Mouse (Mus musculus) T-helper 17 cell (primary cell): Measurements from ENCODE around the gene Cpt1a.

Experiments
- in situ Hi-C, 2 experiments: fragments of 300-600 bp; cut with MboI, MseI; formaldehyde crosslinking; loops; 1 replicate in 1 of 2; 2 replicates in 1 of 2; pipeline ENCODE4 v1.15.1; 2025; ENCODE audit warnings: high pct_unique_total_duplicates in 2 of 2

Cpt1a gene

DNA sequence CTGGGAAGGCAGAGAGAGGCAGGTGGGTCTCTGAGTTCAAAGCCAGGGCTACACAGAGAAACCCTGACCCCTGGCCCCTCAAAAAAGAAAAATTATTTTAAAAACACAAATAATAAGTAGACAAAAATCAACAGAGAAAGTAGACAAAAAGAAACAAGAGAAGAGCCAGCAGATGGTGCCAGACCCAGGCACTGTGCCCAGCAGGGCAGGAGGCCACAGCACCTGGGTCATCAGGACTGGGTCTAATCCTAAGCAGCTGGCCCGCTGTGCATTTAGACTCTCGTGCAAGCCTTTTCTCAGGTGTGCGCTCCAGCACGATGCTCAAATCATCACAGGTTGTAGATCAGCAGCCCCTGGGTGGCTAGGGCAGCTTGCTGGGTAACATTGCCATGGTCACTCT lies 41.4 kb downstream of the Cpt1a start:
- in situ Hi-C loops: no loop called here

DNA sequence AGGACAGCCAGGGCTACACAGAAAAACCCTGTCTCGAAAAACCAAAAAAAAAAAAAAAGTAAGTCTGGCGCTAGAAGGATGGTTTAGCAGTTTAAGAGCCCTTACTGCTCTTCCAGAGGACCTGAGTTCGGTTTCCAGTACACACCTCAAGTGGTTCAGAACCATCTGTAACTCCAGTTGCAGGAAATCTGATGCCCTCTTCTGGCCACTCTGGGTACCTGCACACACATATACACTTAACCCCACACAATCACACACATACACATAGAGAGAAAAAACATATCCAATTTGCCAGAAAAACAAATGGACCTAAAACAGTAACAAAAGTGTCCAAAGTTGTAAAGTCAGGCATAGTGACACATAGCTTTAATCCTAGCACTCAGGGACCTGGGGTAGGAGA lies 43.0 kb downstream of the Cpt1a start:
- in situ Hi-C loops: no loop called here

DNA sequence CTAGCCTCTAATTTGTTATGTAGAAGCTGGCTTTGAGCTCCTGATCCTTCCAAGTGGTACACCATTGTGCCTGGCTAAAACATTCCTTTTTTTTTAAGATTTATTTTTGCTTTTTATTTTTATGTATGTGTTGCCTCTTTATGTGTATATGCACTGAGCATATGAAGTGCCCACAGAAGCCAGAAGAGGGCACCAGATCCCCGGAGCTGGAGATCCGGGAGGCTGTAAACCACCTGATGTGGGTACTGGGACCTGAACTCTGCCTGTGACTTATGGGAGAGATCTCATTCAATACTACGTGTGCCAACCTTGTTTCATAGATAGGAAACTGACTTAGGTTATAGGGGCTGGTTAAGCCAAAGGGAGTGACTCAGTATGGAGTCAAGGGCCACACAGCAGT lies 46.1 kb downstream of the Cpt1a start:
- in situ Hi-C loops: no loop called here

DNA sequence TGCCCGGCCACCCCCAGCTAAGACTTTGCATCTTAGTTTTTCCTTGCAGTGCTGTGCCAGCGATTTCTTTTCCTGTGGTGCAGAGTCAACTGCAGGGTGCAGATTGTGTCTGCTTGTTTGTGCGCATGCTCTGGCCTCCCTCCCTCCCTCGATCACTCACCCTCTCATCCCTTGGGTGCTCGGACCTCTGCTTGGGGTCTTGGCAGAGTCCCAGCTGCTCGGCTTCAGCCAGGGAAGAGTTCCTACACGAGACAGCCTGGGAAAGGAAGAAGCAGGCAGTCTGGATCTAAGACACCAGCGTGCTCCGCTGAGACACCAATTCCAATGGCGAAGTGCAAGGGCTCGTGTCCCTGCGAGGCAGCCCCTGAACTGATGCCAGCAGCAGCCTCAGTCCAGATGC lies 51.2 kb downstream of the Cpt1a start:
- in situ Hi-C loops: no loop called here

DNA sequence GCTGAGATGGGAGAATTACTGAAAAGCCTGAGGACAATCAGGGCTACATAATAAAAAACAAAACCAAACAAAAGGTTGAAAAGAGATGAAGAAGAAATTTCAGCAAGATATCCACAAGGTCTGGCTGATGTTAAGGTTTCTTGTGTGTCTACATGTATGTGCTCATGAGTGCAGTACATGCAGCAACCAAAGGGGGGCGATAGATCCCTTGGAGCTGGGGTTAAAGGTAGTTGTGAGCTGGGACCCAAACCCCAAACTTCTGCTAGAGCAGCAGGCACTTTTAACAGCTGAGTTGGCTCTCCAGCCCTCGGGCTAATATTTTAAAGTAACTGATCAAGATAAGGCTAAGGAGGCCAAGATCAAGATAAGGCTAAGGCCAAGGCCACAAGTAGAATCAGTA lies 51.9 kb downstream of the Cpt1a start:
- in situ Hi-C loops: no loop called here

DNA sequence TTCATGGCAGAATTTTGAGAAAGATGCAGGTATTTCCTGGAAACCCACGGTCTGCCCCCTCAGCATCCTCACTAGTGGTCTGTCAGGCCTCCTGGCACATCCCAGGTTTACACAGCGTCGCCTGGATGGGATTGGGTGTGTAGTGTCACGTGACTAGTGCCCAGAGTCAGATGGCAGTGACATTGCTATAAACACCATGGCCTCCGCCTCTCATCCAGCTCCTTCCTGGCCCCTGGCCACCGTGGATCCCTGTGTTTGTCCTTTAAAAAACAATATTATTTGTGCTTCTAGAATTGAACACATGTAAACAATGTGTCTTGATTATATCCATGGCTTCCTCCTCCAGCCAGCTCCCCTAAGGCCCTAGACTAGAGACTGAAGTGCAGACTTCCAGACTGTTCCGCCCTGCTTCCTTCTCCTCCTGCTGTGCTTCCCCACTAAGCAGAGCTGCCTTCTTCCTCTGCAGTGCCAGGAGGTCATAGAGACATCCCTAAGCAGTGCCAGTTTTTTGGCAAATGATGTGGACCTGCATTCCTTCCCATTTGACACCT lies 53.9 kb downstream of the Cpt1a start:
- in situ Hi-C loops: no loop called here

DNA sequence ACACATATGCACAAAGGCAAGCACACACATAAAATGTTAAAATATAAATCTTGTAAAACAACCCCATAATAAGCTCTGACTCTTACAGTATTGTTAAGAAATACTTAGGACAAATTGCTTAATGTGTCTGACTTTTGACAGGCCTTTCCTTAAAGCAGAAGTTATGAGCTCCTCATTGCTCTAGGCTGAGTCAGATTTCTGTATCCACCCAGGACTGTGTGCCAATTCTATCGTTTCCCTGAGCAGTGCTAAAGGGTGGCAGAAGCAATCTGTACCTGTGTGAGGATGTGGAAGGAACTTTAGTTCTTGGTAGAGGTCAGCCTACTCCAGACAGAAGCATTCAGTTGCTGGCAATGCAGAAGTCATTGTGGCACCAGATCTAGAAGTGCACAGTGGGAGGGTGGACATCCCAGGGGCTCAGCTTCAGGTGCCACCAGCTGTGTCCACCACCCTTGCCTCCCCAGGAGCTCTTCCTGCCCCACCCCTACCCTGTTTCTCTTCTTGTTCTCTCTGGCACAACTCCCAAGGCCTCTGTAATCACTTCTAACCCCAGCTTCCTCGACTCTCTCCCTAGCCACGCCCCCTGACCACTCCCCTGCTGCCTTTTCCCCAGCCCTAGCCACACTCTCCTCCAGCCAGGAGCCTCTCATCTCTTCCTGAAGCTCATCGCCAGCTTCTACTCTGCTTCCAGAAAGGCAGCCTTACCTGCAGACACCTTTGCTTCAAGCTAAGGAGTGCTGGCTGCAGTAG lies 55.0 kb downstream of the Cpt1a start:
- in situ Hi-C loops: no loop called here

DNA sequence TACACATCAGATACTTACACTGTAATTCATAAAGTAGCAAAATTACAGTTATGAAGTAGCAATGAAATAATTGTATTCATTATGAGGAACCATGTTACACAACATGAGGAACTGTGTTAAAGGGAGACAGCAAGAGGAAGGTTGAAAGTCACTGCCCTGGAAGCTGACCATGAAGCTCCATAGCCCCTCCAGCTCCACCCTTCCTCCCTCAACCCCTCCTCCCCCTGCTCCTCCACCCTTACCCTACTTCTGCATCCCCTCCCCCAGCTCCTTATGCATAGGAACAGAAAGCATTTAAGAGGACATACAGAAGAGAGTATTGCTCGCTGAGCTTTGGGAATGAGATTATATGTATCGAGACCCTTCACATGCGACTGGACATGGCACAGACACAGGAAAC lies 56.5 kb downstream of the Cpt1a start:
- in situ Hi-C loops: no loop called here

DNA sequence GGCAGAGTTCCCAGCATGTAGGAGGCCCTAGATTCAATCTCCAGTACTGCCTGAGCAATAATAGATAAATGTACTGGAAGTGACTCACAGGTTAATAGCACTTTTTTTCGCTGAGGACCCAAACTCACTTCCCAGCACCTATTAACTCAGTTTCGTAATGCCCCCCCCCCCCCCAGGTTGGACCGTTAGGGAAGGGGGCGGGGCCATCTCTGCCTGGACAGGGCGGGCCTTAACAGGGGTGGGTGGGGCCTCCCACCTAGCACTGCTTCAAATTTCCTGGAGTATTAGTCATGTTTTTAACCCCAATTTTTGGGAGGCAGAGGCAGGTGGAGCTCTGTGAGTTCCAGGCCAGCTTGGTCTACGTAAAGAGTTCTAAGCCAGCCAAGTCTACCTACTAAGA lies 65.9 kb downstream of the Cpt1a start:
- in situ Hi-C loops: no loop called here

DNA sequence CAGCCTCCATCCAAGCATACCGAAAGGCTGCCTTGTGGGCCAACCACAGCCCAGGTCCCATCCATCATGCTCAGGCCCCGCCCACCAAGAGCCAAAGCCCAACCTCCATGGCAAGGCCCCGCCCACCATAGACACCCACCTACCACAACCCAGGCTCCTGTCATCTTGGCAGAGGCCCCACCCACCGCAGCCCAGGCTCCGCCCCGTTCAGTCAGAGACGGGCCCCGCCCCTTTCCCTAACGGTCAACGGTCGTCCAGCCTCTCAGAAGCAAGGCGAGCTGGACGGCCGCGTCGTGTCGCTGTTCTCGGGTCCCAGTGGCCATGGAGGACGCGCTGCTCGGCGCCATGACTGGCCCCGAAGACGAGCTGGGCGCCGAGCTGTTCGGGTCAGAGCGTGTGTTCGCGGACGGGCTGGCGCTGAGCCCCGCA lies 66.5 kb downstream of the Cpt1a start, which contains the start of gene Tesmin:
Tesmin (plus strand) TSS at position 229 of the 429 bp plus-strand sequence.
- in situ Hi-C loops: no loop called here

DNA sequence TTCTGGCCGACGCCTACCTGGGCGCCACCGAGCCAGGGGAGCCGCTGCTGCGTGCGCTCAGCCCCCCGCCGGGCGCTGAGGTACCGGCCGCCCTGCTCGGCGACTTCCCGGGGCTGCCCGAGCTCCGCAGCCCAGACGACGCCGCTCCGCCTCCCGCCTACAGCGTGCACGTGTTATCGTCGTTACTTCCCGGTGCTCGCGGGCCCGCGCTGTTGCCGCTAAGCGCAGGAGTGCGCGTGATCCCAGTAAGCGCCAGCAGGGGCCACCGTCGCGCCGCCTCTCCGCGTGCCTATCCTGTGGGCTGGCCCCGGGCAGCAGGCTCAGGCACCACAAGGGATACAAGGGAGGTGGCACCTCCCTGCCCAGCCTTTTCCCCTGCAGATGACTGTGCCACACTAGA lies 67.0 kb downstream of the Cpt1a start:
- in situ Hi-C loops: no loop called here

DNA sequence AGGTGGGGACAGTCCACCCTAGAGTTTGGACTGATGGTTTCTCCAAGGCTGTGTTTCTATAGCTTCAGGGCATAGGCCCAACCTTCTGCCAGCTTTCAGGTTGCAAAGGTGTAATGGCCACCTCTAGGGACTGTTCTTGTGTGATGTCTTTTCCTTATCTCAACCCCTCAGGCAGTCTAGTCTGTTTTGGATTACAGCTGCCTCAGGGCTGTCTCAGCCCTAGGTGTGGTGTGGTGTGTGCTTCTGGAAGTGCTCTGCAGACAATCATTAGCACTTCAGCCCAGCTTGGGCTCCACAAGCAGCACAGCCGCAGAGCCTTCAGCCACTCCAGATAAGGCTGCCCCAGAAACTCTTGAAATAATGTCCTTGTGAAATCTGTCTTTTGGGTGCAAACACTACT lies 70.2 kb downstream of the Cpt1a start:
- in situ Hi-C loops: no loop called here

DNA sequence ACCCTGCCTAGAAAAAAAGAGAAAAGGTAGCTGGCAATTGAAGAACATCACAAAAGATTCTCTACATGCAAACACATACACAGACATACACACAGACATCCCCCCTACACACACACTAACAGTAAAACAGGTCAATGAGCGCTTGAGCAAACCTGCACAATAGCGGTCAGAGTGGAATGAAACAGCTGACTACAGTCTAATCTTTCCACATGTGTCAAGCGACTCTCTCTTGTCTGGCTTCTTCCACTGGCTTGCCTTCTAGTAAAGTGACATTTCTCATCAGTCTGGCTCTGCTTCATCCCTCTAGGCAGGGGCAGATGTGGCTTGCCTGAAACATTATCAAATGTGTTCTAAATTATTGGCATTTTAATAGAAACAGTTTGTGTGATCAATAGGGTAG lies 72.1 kb downstream of the Cpt1a start:
- in situ Hi-C loops: no loop called here

DNA sequence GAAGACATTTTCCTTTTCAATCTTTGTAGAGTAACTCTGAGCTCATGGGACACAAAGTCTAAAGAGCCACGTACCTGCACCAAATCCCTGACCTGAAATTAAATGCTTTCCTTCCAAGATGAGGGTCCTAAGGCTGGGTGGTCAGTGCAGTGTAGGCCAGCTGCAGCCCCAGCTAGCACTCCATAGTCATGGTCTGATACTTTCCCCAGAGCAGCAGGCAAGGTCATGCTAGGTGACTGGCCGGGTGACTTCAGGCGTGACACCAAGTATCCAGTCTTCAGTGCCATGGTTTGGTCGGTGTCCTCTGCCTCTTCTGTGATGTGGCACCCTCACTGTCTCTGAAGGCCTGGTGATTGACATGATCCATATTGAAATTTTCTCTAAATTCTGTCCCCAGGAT lies 77.9 kb downstream of the Cpt1a start:
- in situ Hi-C loops: no loop called here

DNA sequence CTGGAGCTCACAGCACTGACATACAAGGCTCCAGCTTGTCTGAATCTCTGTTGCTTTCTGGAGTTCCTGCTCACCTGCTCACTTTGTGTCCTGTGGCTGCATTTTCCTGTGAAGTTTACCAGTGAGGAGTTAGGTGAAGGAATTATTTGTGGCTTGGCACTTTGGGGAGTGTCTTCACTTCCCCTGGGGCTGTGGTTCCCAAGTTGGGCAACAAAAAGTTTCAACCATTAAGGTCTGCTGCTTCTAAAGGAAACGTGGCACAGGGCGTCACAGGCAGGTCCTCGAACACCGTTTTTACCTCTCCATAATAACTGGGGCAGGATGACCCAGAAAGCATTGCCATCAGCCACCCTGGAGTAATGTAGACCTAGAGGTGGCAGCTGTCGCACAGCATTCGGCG lies 79.4 kb downstream of the Cpt1a start:
- in situ Hi-C loops: no loop called here

DNA sequence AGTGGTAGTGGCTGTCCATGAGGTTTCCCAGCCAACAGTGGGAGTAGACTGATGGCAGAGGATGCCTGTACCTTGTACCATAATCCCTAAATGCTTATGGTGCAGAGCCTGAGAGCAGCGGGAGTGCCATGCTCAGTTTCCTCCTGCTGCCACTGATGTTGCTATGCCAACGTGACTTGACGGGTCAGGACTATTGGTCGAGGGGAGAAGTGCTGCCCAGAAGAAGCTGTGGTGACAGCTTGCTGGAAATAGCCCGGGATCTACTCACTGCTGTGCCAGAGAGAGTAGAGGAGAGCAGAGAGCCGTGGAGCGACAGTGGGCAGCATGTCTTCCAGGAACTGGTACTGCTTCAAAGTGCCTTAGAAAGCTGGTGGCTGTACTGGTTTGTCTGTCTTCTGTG lies 79.8 kb downstream of the Cpt1a start:
- in situ Hi-C loops: no loop called here

DNA sequence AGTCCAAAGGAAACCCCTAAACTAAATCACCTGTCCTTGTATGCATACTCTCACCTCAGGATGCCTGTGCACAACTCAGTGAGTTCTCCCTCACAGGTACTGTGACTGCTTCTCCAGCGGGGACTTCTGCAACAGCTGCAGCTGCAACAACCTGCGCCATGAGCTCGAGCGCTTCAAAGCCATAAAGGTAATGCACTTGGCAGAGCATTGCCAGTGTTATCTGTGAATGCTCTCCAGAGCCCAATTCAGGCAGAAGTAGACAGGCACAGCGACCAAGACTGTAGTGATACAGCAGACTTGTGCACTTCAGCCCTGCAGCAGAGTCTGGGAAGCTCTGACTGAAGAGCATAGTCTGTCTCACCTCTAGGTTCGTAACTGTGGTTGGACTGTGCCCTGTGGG lies 80.3 kb downstream of the Cpt1a start:
- in situ Hi-C loops: no loop called here

DNA sequence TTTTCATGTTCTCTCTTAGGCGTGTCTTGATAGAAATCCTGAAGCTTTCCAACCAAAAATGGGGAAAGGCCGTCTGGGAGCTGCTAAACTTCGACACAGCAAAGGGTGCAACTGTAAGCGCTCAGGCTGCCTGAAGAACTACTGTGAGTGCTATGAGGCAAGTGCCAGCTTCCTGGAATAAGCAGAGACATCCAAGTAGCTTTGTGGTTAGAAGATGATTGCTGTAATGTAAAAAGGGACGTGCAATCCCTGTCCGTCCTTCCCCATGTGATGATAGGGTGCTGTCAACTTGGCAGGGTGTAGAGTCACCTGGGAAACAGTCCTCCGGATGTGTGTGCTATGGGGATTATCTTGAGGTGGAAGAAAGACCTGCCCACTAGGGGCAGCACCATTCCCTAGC lies 81.9 kb downstream of the Cpt1a start:
- in situ Hi-C loops: no loop called here

DNA sequence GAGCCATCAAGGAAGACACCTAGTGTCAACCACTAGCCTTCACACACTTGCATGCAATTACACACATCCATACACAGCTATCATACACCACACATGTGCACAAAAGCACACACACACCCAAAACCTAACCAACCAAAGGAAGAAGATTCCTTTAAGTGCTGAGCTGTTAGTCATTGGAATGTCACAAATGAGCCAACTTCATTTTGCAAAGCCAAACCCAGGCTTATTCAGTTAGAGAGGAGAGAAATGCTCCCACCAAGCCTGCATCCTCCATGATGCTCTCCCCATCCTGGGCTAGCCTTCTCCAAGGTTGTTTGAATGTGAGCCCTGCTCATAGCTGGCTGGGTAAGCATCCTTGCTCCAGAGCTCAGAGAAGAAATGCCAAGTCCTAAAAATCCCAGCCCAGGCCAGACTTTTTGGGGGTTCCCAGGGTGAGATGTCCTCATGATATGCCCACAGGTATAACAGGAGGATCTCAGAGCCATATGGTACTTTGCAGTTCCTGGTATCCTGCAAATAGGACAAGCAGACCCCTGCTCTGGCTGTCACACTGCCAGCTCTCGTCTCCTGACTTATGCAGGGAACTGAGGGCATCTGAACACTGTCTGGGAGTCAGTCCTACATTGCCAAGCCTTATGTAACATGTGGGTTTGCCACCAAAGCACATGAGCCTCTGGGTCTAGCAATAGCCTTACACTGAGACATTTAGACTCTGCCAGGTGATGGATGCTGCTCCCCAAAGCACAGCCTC lies 83.6 kb downstream of the Cpt1a start:
- in situ Hi-C loops: no loop called here

DNA sequence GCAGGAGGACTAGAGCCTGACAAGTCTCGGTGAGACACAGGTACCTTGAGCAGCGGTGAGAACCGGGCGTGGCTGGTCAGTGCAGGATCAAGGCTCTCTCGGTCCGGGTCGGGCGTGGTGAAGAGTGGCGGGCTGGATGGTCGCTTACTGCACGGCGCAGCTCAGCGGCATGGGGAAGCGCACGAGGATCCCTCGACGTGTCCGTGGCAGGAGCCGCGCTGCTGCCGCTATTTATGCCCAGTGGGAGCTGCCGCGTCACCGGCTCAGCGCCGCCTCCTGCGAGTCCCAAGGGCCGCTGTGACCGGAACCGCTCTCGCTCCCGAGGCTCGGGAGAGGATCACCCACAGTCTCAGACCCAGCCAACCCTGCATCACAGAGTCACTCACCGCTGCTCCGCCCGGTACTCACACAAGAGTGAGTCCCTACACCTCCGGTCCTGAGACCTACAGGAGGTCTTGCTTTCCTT lies 92.2 kb downstream of the Cpt1a start, which contains the start of gene Gal:
Gal (minus strand) TSS at position 277 of the 466 bp plus-strand sequence.
- in situ Hi-C loops: no loop called here

DNA sequence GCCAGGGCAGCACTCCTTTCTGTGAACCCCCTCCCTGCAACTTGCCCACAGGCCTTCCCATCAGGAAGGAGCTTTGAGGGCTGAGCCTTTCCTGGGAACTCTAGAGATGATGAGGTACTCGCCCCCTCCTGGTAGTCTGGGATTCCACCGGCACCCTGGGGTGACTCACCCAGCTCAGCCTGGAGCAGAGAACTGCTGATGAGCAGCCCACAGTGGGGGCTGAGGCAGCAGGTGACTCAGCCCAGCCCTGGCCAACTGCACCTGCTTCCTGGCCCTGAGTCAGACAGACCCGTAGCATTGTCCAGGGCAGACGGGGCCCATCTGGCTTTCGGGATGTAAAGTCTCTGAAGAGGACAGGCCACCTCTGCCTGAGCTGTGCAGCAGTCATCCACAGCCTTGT lies 97.1 kb downstream of the Cpt1a start:
- in situ Hi-C loops: no loop called here

DNA sequence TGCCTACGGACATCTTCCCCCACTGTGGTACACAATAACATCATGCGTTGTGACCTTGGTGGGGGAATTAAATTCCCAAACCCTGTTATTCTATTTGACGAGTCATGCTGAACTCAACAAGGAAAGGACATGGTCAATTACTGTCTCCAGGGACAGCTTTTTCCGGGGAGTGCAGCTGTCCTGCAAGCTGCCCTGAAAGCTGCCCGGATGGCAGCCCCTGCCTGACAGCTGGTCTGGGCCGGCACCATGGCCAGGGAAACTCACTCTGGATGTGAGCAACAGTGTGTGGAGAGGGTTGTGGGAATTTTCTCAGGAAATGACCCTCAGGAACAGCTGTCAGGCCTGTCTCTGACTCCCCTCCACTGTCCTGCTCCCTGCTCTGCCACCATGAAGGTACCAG lies 100.4 kb downstream of the Cpt1a start:
- in situ Hi-C loops: no loop called here

DNA sequence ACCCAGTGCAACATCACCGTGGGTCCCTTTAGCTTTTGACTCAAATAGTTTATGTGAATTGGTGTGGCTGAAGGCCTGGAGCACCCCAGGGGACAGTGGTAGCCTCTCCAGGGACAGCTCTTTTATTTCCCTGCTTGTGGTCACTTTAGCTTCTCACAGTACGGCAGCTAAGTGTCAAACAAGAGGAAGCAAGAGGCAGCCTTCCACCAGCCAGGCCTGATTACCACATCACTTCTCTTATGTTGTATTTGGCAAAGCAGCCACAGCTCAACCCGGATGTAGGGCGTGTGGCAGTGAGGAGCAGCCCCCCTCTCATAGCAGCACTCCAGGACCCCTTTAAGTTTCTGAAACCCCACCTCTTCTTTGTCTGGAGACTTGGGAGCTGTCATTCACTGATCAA lies 100.8 kb downstream of the Cpt1a start:
- in situ Hi-C loops: no loop called here
